ENCODE assay signal across 27 mouse cellular contexts in genomic region chr2:109374881-109375280, GRCm38 (mm10).
"Had no signal": no experiment of that assay in that cellular context is flagged by ENCODE, and none has a peak within 500 bp of the region (broad histone marks: within the 10 kb centered on the region; RNA-seq: fewer than 3 reads in every experiment).

No protein-coding gene starts in this region.

- DNase-seq: cerebellum, adult 9-11 months; cerebellum, postnatal 10 days; cerebellum, postnatal 14 days; cerebellum, postnatal 25 days; cerebellum, postnatal 36 days; embryo, embryonic 11 days; forebrain, postnatal 0 days; gastrocnemius, adult 2 months; gastrocnemius, postnatal 10 days; gastrocnemius, postnatal 14 days; gastrocnemius, postnatal 25 days; gastrocnemius, postnatal 36 days; heart, adult 11 months; heart, adult 18-20 months; heart, adult 2 months had no signal

- H3K9ac ChIP-seq: embryonic facial prominence, embryonic 12.5 days; embryonic facial prominence, embryonic 13.5 days; embryonic facial prominence, embryonic 15.5 days; forebrain, embryonic 12.5 days; forebrain, embryonic 13.5 days; forebrain, embryonic 15.5 days; forebrain, postnatal 0 days had no signal

- H3K27me3 ChIP-seq: embryonic facial prominence, embryonic 12.5 days; embryonic facial prominence, embryonic 13.5 days; embryonic facial prominence, embryonic 15.5 days; forebrain, embryonic 12.5 days; forebrain, embryonic 13.5 days; forebrain, embryonic 15.5 days had no signal

- H3K4me3 ChIP-seq: embryonic facial prominence, embryonic 10.5 days; embryonic facial prominence, embryonic 12.5 days; embryonic facial prominence, embryonic 13.5 days; embryonic facial prominence, embryonic 15.5 days; erythroblast, embryonic 14.5 days; forebrain, embryonic 10.5 days; forebrain, embryonic 12.5 days; forebrain, embryonic 13.5 days; forebrain, embryonic 15.5 days; gastrocnemius, adult 2 months; heart, adult 2 months; heart, embryonic 10.5 days had no signal

- H3K9me3 ChIP-seq: embryonic facial prominence, embryonic 10.5 days; embryonic facial prominence, embryonic 12.5 days; embryonic facial prominence, embryonic 13.5 days; embryonic facial prominence, embryonic 15.5 days; forebrain, embryonic 10.5 days; forebrain, embryonic 12.5 days; forebrain, embryonic 13.5 days; forebrain, embryonic 15.5 days; heart, embryonic 10.5 days had no signal

- H3K27ac ChIP-seq: embryonic facial prominence, embryonic 10.5 days; embryonic facial prominence, embryonic 12.5 days; embryonic facial prominence, embryonic 13.5 days; embryonic facial prominence, embryonic 15.5 days; forebrain, embryonic 10.5 days; forebrain, embryonic 12.5 days; forebrain, embryonic 13.5 days; forebrain, embryonic 15.5 days; gastrocnemius, adult 2 months; heart, adult 2 months; heart, embryonic 10.5 days had no signal

- H3K4me1 ChIP-seq: embryonic facial prominence, embryonic 10.5 days; embryonic facial prominence, embryonic 12.5 days; embryonic facial prominence, embryonic 13.5 days; embryonic facial prominence, embryonic 15.5 days; forebrain, embryonic 10.5 days; forebrain, embryonic 12.5 days; forebrain, embryonic 13.5 days; forebrain, embryonic 15.5 days; heart, embryonic 10.5 days had no signal

- H3K4me2 ChIP-seq: embryonic facial prominence, embryonic 12.5 days; embryonic facial prominence, embryonic 13.5 days; embryonic facial prominence, embryonic 15.5 days; forebrain, embryonic 12.5 days; forebrain, embryonic 13.5 days; forebrain, embryonic 15.5 days had no signal

- H3K36me3 ChIP-seq: embryonic facial prominence, embryonic 10.5 days; embryonic facial prominence, embryonic 12.5 days; embryonic facial prominence, embryonic 13.5 days; embryonic facial prominence, embryonic 15.5 days; forebrain, embryonic 10.5 days; forebrain, embryonic 12.5 days; forebrain, embryonic 15.5 days; heart, embryonic 10.5 days had no signal

- ATAC-seq: forebrain, embryonic 13.5 days; forebrain, embryonic 14.5 days; forebrain, embryonic 15.5 days; forebrain, embryonic 16.5 days; forebrain, postnatal 0 days had no signal
